Mouse (Mus musculus): ENCODE measurements at regions not wholly inside any gene's neighbourhood (a gene's known extent, or its start where the extent isn't known, plus 50 kb on each side); places are given as distances from the start of the nearest gene placed in this dataset. TPM values are rescaled to one million over a fixed set of nuclear protein-coding genes. Genes with fewer than 3 reads are reported as not detected.

Small RNAs in the stretch of these regions (microRNA-seq; reads per million reads assigned to microRNA genes)
- not detected for gene Gm44338

Measured in heart, embryonic 12.5 days (tissue).